Mouse (Mus musculus) MEL (cell line): Measurements from ENCODE around the gene Adap1. TPM values are rescaled to one million over a fixed set of nuclear protein-coding genes. Genes with fewer than 3 reads are reported as not detected.
A peak's percentile ranks its signal among the peaks of the same experiment; 100 is the strongest.

Experiments used
- DNase-seq: peaks from one replicate; pipeline ENCODE4 v3.0.0; 2011; ENCODE audit warnings: low read depth, low spot score
- H3K27ac ChIP-seq: 2 replicates; pipeline ENCODE4 v1.5.1; 2012; ENCODE audit warnings: low read depth, mild to moderate bottlenecking, control low read depth, low read length, moderate library complexity; ENCODE audit not compliant: control insufficient read depth
- H3K27me3 ChIP-seq, 2 experiments: fragments of 150-350 bp in 1 of 2; sonication (generic) in 1 of 2; 2 replicates each; pipeline ENCODE4 v1.6.1; 2012; ENCODE audit warnings: low read length in 2 of 2, mild to moderate bottlenecking in 2 of 2, improper control_type of control experiment in 1 of 2, moderate library complexity in 1 of 2; ENCODE audit not compliant: insufficient read depth in 2 of 2, control insufficient read depth in 1 of 2
- H3K36me3 ChIP-seq, 2 experiments: 2 replicates each; pipeline ENCODE4 v1.6.1; 2012 to 2014; ENCODE audit warnings: low read length in 2 of 2, improper control_type of control experiment in 1 of 2, inconsistent platforms in 1 of 2, mild to moderate bottlenecking in 1 of 2; ENCODE audit not compliant: insufficient read depth in 2 of 2, control insufficient read depth in 1 of 2
- H3K4me1 ChIP-seq, 2 experiments: fragments of 150-350 bp in 1 of 2; sonication (generic) in 1 of 2; 2 replicates each; pipeline ENCODE4 v1.6.1; 2012; ENCODE audit warnings: low read length in 2 of 2, improper control_type of control experiment in 1 of 2, mild to moderate bottlenecking in 1 of 2; ENCODE audit not compliant: insufficient read depth in 2 of 2, control insufficient read depth in 1 of 2
- H3K4me3 ChIP-seq, 2 experiments: fragments of 150-350 bp in 1 of 2; sonication (generic) in 1 of 2; 2 replicates each; pipeline ENCODE4 v1.5.1; 2012; ENCODE audit warnings: low read depth in 2 of 2, low read length in 2 of 2, mild to moderate bottlenecking in 2 of 2, moderate library complexity in 2 of 2, control low read depth in 1 of 2, improper control_type of control experiment in 1 of 2; ENCODE audit not compliant: control insufficient read depth in 1 of 2, insufficient read depth in 1 of 2
- H3K79me2 ChIP-seq: 2 replicates; pipeline ENCODE4 v1.6.1; 2012; ENCODE audit warnings: mild to moderate bottlenecking, low read length, moderate library complexity; ENCODE audit not compliant: control insufficient read depth, poor library complexity, insufficient read depth
- H3K9ac ChIP-seq: 2 replicates; pipeline ENCODE4 v1.6.1; 2012; ENCODE audit warnings: low read depth, mild to moderate bottlenecking, control low read depth, low read length, moderate library complexity; ENCODE audit not compliant: control insufficient read depth, poor library complexity, severe bottlenecking
- H3K9me3 ChIP-seq: fragments of 150-350 bp; sonication (generic); replicated peaks from 2 replicates; pipeline ENCODE4 v1.6.1; 2012; ENCODE audit warnings: mild to moderate bottlenecking, low read length, improper control_type of control experiment, moderate library complexity; ENCODE audit not compliant: insufficient read depth
- BHLHE40 ChIP-seq: IDR thresholded peaks from 2 replicates; pipeline ENCODE4 v1.6.1; 2012; ENCODE audit warnings: low read depth, mild to moderate bottlenecking, inconsistent platforms, low read length, improper control_type of control experiment, borderline replicate concordance
- E2F4 ChIP-seq: IDR thresholded peaks from 2 replicates; pipeline ENCODE4 v1.6.1; 2011; ENCODE audit warnings: low read depth, low read length, improper control_type of control experiment, borderline replicate concordance
- ELF1 ChIP-seq: IDR thresholded peaks from 2 replicates; pipeline ENCODE4 v1.6.1; 2014; ENCODE audit warnings: low read depth, mild to moderate bottlenecking, inconsistent platforms, low read length, improper control_type of control experiment, moderate library complexity
- EP300 ChIP-seq, 2 experiments: IDR thresholded peaks; 2 replicates each; pipeline ENCODE4 v1.6.1; 2011; ENCODE audit warnings: improper control_type of control experiment in 2 of 2, low read length in 2 of 2, low read depth in 1 of 2, mild to moderate bottlenecking in 1 of 2
- ETS1 ChIP-seq: IDR thresholded peaks from 2 replicates; pipeline ENCODE4 v1.6.1; 2012; ENCODE audit warnings: low read depth, mild to moderate bottlenecking, inconsistent platforms, low read length, improper control_type of control experiment, moderate library complexity
- GABPA ChIP-seq: IDR thresholded peaks from 2 replicates; pipeline ENCODE4 v1.6.1; 2012; ENCODE audit warnings: low read depth, mild to moderate bottlenecking, inconsistent platforms, low read length, improper control_type of control experiment, moderate library complexity
- GATA1 ChIP-seq: IDR thresholded peaks from 2 replicates; pipeline ENCODE4 v1.6.1; 2011; ENCODE audit warnings: low read depth, low read length, improper control_type of control experiment
- HCFC1 ChIP-seq: IDR thresholded peaks from 2 replicates; pipeline ENCODE4 v1.6.1; 2012; ENCODE audit warnings: low read depth, mild to moderate bottlenecking, inconsistent platforms, low read length, improper control_type of control experiment, moderate library complexity
- JUND ChIP-seq: IDR thresholded peaks from 2 replicates; pipeline ENCODE4 v1.6.1; 2011; ENCODE audit warnings: low read depth, mild to moderate bottlenecking, improper control_type of control experiment, low read length
- KAT2A ChIP-seq: conservative IDR thresholded peaks from 2 replicates; pipeline ENCODE4 v1.6.1; 2012; ENCODE audit warnings: low read depth, low read length, improper control_type of control experiment, inconsistent platforms
- MAFK ChIP-seq: IDR thresholded peaks from 2 replicates; pipeline ENCODE4 v1.6.1; 2011; ENCODE audit warnings: low read depth, mild to moderate bottlenecking, low read length, improper control_type of control experiment, borderline replicate concordance
- MAZ ChIP-seq: IDR thresholded peaks from 2 replicates; pipeline ENCODE4 v1.6.1; 2012; ENCODE audit warnings: low read depth, mild to moderate bottlenecking, inconsistent platforms, low read length, improper control_type of control experiment
- MEF2A ChIP-seq: IDR thresholded peaks from 2 replicates; pipeline ENCODE4 v1.6.1; 2014; ENCODE audit warnings: low read depth, mild to moderate bottlenecking, inconsistent platforms, low read length, improper control_type of control experiment; ENCODE audit not compliant: poor library complexity, insufficient replicate concordance, severe bottlenecking; ENCODE audit errors: extremely low read depth
- NRF1 ChIP-seq: IDR thresholded peaks from 2 replicates; pipeline ENCODE4 v1.6.1; 2014; ENCODE audit warnings: low read depth, mild to moderate bottlenecking, inconsistent platforms, low read length, improper control_type of control experiment, moderate library complexity; ENCODE audit not compliant: poor library complexity, insufficient read depth, severe bottlenecking
- POLR2A ChIP-seq, 2 experiments: IDR thresholded peaks; 2 replicates each; pipeline ENCODE4 v1.6.1; 2011 to 2012; ENCODE audit warnings: low read length in 2 of 2, mild to moderate bottlenecking in 2 of 2, control low read depth in 1 of 2, improper control_type of control experiment in 1 of 2, low read depth in 1 of 2, moderate library complexity in 1 of 2; ENCODE audit not compliant: control insufficient read depth in 1 of 2, insufficient read depth in 1 of 2, poor library complexity in 1 of 2
- POLR2AphosphoS2 ChIP-seq: IDR thresholded peaks from 2 replicates; pipeline ENCODE4 v1.6.1; 2011; ENCODE audit warnings: low read length, improper control_type of control experiment
- POLR2AphosphoS5 ChIP-seq: IDR thresholded peaks from 2 replicates; pipeline ENCODE4 v1.6.1; 2012; ENCODE audit warnings: low read depth, borderline replicate concordance, mild to moderate bottlenecking, inconsistent platforms, low read length, moderate library complexity, mixed read lengths
- RAD21 ChIP-seq: IDR thresholded peaks from 2 replicates; pipeline ENCODE4 v1.6.1; 2011; ENCODE audit warnings: mild to moderate bottlenecking, low read depth, low read length, improper control_type of control experiment
- RCOR1 ChIP-seq: IDR thresholded peaks from 2 replicates; pipeline ENCODE4 v1.6.1; 2012; ENCODE audit warnings: low read depth, mild to moderate bottlenecking, inconsistent platforms, low read length, improper control_type of control experiment
- SIN3A ChIP-seq: IDR thresholded peaks from 2 replicates; pipeline ENCODE4 v1.6.1; 2012; ENCODE audit warnings: low read length, improper control_type of control experiment, inconsistent platforms
- SMC3 ChIP-seq: IDR thresholded peaks from 2 replicates; pipeline ENCODE4 v1.6.1; 2011; ENCODE audit warnings: low read depth, low read length, improper control_type of control experiment
- TCF12 ChIP-seq: IDR thresholded peaks from 2 replicates; pipeline ENCODE4 v1.6.1; 2014; ENCODE audit warnings: low read depth, mild to moderate bottlenecking, inconsistent platforms, low read length, improper control_type of control experiment, moderate library complexity
- USF1 ChIP-seq: IDR thresholded peaks from 2 replicates; pipeline ENCODE4 v1.6.1; 2014; ENCODE audit warnings: low read depth, mild to moderate bottlenecking, inconsistent platforms, low read length, improper control_type of control experiment, moderate library complexity
- ZC3H11A ChIP-seq: IDR thresholded peaks from 2 replicates; pipeline ENCODE4 v1.6.1; 2012; ENCODE audit warnings: low read depth, mild to moderate bottlenecking, inconsistent platforms, low read length, improper control_type of control experiment
- ZKSCAN1 ChIP-seq: IDR thresholded peaks from 2 replicates; pipeline ENCODE4 v1.6.1; 2012; ENCODE audit warnings: low read depth, mild to moderate bottlenecking, inconsistent platforms, low read length, improper control_type of control experiment, moderate library complexity
- ZMIZ1 ChIP-seq: IDR thresholded peaks from 2 replicates; pipeline ENCODE4 v1.6.1; 2012; ENCODE audit warnings: low read depth, mild to moderate bottlenecking, inconsistent platforms, low read length, improper control_type of control experiment, moderate library complexity
- ZNF384 ChIP-seq: IDR thresholded peaks from 2 replicates; pipeline ENCODE4 v1.6.1; 2012; ENCODE audit warnings: low read depth, mild to moderate bottlenecking, inconsistent platforms, low read length, improper control_type of control experiment
- polyA plus RNA-seq, 2 experiments: library from polyadenylated mRNA; stranded (reverse) in 1 of 2; unstranded in 1 of 2; fragments of >175 nt in 1 of 2; fragments of >200 nt in 1 of 2; gene quantifications; 2 replicates each; pipeline versions ENCODE4 v1.2.1 to v1.2.4; 2012; ENCODE audit warnings: low replicate concordance in 2 of 2, low read depth in 1 of 2; ENCODE audit not compliant: insufficient read length in 2 of 2, insufficient read depth in 1 of 2, missing spikeins in 1 of 2
- total RNA-seq: library from RNA; depleted of rRNA; stranded (reverse); fragments of 300-350 nt; gene quantifications from 2 replicates; pipeline ENCODE4 v1.2.3, GENCODE M21; 2012

The Adap1 gene
- total and polyA plus RNA-seq, 3 experiments: 52.9 to 59.8 TPM; not detected in 1

DNA sequence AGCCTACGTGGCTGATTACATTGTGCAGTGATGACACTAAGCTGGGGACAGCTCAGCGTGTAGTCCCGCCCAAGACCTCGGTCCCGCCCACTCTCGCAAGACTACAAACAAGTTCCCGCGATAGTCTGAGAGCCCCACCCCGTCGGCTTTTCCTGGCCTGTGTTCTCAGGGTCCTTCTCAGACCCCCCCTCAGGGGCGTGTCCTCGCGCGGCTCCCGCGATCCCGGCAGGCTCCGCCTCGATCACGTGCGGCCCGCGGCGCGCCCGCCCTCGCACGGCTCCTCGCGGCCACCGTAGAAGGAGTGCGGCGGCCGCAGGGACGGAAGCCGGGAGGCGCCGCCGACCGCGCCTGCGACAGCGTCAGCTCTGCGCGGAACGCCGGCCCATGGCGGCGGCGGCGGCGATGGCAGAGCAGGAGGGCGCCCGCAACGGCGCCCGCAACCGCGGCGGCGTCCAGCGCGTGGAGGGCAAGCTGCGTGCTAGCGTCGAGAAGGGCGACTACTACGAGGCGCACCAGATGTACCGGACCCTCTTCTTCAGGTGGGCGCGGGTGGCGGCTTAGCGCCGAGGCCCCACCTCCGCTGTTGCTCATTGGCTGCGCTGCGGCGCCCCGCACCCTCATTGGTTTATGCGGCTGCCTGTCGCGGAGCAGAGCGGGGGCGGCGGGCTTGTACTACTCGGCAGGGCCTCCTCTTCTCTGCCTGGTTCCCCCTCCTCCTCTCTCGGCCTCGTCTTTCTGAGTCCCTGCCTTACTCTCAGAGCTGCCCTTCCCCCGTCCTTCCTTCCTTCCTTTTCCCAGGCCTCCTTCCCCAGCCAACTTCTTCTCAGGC is 73.1 kb downstream of the Adap1 start, which contains the start of gene Get4 (continued):
- TF ChIP-seq SMC3 (no peak), JUND (no peak), ZNF384 (no peak), BHLHE40 (peak; percentile 100)
- TF ChIP-seq, all 39 proteins: peak for 20

DNA sequence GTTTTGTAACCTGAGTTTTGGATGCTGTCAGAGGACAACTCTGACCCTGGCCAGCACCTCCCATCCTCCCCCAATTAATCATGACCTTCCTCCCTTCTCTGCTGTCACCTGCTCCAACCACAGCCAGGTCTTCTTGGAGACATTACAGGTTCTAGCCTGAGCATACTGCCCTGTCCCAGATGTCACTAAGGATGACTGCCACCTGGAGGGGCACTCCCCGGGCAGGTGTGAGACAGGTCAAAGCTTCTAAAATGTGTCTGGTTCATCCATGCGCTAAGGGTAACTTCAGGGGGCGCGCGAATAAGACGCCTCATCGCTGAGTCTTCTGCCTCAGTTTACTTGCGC is 73.7 kb downstream of the Adap1 start:
- Histone ChIP-seq H3K9ac (peak overlapping the region; percentile 73), H3K27ac (peak overlapping the region; percentile 43), H3K79me2 (peaks cover 36% of the 10 kb centered on the region), H3K4me3 (peak overlapping the region; percentile 57 to 61), H3K9me3 (no peaks in the 10 kb centered on the region), H3K27me3 (no peaks in the 10 kb centered on the region)
- DNase-seq: no peak
- TF ChIP-seq POLR2A (IDR thresholded peaks at IDR 0.05; ENCODE audit: control insufficient read depth in 1 of 2, insufficient read depth in 1 of 2, low read depth in 1 of 2, low read length in 2 of 2, poor library complexity in 1 of 2) (no peak), RCOR1 (no peak), SMC3 (no peak), POLR2AphosphoS5 (no peak), MEF2A (no peak), ETS1 (no peak), KAT2A (no peak), POLR2AphosphoS2 (no peak; the same call in 1 of the 2 replicates), SIN3A (no peak), TCF12 (no peak), GATA1 (no peak), JUND (no peak), EP300 (IDR thresholded peaks at IDR 0.05; ENCODE audit: low read depth in 1 of 2, low read length in 2 of 2) (no peak)
- TF ChIP-seq, all 39 proteins: peak for 0
- H3K36me3 ChIP-seq: peaks cover 2 to 18% of the 10 kb centered on the region in 2 experiments
- H3K4me1 ChIP-seq: peaks cover 0 to 21% of the 10 kb centered on the region in 2 experiments; a peak in 3 of 4 replicates

DNA sequence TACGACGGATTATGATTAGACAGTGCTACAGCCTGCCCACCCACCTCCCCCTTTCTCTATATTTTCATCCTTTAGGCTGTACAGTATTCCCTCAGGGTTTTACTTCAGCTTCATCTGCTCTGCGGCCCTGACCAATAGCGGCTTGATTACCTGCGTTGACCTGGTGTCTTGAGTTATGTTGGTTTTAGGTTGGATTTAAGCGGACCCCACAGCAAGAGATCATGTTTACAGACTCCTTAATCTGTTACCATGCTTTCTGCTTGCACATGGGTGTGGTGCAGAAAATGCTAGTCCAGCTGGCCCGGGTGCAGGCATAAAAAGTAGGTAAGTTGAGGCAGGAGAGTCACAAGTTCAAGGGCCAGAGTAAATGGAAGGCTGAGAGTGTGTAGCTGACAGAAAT is 74.1 kb downstream of the Adap1 start:
- H3K9ac ChIP-seq: peak overlapping the region; percentile 73; the same call in 1 of the 2 replicates
- DNase-seq: no peak
- peaks cover 0 to 21% of the 10 kb centered on the region in 2 experiments; a peak in 3 of 4 replicates for H3K4me1 ChIP-seq
- peaks cover 34% of the 10 kb centered on the region for H3K79me2 ChIP-seq
- H3K36me3 ChIP-seq: peaks cover 2 to 19% of the 10 kb centered on the region in 2 experiments
- H3K9me3 ChIP-seq: no peaks in the 10 kb centered on the region
- peak overlapping the region in 1 of 2 experiments; percentile 57; a peak in 1 of 4 replicates for H3K4me3 ChIP-seq
- no peaks in the 10 kb centered on the region for H3K27me3 ChIP-seq
- no peak overlapping the region for H3K27ac ChIP-seq
- TF ChIP-seq ZC3H11A (no peak), JUND (no peak), TCF12 (no peak), POLR2AphosphoS2 (no peak; the same call in 1 of the 2 replicates), USF1 (no peak), NRF1 (no peak), MAFK (no peak), HCFC1 (no peak), RCOR1 (no peak), ZMIZ1 (no peak), RAD21 (no peak), E2F4 (no peak), SIN3A (no peak), MAZ (no peak), GABPA (no peak), ELF1 (no peak), ZKSCAN1 (no peak)
